Mouse (Mus musculus) adrenal gland, postnatal 14 days (tissue): ENCODE data around the gene Myof. TPM values are rescaled to one million over a fixed set of nuclear protein-coding genes. Genes with fewer than 3 reads are reported as not detected.

Experiments
- DNase-seq: peaks from one replicate; pipeline ENCODE4 v3.0.0; 2021; ENCODE audit warnings: mixed read lengths
- total RNA-seq: library from RNA; stranded (reverse); gene quantifications from 2 replicates; pipeline ENCODE4 v1.2.3, GENCODE M21; 2021

Myof gene
- total RNA-seq, 1 experiment from 2014 or later, result 17.2 TPM

DNA sequence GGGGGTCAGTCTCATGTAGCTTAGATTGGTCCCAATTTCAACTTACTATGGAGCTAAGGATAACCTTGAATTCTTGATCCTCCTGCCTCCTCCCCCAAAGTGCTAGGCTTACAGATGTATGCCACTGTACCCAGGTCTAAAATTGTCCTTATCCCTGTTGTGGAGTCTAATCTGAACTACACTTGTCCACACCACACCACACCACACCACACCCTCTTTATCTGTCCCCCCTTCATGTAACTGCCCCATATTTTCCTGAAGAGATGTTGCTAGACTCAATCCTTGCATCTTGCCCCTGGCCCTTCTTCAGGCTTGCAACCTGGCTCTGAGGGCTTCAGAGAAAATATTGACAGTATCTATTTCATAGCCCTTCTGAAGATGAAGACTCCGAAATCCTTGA lies 169.9 kb downstream of the Myof start:
- DNase-seq, result no peak

DNA sequence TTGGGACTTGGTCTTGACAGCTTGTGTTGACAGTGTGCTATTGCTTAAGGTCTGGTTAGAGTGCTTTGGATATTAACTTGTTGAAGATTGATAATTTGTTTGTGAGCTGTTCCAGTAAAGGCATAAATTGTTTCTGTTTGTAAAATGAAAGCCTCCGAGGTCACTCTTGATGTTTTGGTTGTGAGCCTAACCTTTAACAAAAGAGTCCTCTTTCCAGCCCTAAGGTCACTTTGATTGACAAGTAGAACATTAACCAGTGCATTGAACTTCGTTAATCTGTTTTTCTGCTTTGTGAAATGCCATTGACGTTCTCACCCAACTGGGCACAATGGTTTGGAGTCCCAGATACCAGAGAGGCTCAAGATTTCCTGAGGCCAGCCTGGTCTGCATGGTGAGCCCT lies 175.8 kb downstream of the Myof start:
- no peak for DNase-seq

DNA sequence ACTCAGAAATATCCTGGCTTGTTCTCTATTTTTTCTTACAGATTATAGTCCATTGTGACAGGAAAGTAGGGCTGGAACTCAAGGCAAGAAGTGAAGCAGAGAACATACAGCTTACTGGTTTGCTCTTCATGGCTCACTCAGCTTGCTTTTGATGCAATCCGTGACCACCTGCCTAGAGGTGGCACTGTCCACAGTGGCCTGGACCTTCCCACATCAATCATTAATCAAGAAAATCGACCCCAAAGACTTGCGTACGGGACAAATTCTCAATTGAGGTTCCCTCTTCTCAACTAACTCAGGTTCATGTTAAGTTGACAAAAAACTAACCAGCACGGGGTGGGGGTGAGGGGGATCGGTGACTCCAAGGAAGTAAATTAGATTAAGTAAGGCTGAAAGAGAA lies 176.4 kb downstream of the Myof start:
- DNase-seq, result no peak

DNA sequence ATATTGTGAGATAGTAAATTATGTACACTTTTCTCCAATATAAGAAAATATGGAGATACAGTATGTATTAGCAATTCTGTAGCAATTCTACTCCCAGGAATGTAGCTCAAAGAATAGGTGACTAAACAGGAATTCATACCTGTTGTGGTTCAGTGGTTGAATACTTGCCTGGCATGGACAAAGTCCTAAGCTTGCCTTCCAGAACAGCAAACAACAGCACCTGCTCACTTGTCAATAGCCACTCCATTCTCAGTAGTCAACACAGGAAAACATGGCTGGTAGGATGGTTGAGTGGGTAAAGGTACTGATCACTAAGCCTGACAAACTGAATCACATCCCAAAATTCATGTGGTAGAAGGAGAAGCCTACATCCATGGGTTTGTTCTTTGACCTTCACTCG lies 182.2 kb downstream of the Myof start:
- DNase-seq, result no peak

DNA sequence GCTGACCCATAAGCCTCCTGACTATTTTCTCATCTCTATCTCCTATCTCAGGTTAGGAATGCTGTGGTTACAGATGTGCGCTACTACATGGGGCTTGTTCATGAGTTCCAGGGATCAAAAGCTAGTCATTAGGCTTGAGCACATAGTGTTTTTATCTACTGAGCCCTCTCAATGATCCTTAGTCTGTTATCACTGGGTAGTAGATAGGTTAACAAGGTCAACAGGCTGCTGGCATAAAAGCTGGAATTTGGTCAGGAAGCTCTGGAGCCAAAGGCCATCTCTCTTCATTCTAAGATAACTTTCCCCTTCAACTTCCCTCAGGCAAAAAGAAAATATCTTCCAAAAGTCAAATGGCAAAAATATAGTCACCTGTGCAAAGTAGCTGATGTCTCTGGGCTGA lies 183.1 kb downstream of the Myof start:
- no peak for DNase-seq

DNA sequence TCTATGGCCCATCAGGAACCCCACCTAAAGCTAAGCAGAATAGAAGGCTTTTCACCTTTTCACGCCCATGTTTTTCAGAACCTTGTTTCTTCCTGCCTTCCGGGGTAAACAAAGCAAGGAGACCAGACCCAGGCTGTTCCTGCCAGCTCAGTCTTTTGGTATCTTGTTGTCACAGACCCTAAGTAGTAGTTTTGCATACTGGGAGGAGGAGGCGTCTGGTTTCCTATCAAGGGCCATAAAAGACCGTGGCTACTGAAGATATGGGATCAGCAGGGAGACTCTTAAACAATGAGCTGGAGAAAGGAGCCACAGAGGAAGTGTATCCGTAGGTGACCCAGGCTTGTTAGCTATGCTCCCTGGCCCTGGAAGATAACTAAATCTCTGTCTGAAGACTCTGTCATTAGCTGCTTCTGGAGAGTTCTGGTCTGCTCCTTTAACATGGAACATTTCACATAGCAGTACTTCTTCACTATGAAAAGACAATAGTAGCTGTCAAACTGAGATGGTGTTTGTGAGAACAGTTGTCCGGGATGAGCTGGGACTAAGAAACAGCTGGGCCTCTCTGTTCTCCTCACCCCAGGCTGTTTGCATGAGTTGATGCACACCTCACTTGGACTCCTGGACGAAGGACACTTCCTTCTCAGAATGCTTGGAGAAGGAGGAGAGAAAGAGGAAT lies 184.8 kb downstream of the Myof start:
- no peak for DNase-seq

DNA sequence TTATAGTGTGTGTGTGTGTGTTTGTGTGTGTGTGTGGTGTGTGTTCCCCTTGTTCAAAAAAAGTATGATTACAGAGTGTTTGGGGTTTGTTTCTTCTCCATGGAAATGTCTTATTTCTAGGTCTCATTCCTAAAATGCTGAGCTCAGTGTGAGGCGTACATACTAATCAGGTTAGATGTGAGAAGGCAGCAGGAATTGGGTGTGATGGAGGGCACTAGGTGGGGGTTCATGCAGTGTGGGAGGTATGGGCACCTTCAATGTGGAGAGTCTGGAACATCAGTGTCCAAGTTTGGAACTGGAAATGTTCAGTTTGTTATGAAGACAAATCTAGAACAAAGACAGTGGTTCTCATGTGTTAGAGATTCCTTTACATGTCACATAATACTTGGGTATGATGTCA lies 191.3 kb downstream of the Myof start:
- no peak for DNase-seq

DNA sequence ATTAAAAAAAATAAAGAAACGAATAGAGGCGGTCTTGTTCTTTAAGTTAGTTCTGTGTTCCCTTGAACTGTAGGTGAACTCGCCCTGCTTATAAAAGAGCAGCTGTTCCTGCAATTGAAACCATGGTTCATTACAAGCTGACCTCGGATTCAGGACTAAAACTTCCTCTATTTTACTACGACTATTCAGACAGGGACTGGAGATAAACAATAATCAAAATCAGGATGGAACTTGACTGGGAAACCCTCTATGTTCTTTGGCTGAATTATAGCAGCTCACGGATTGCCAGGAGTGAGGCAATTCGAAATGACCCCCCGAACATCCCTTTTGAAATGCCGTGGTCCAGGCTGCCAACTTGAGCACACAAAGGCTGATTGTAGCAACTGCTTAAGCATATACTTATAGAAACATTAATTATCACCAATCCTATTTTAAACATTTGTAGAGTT lies 191.8 kb downstream of the Myof start:
- DNase-seq, result no peak

Other genes starting within 250 kb of the Myof start
- gene Cep55, start 11.4 kb upstream of the Myof start, total RNA-seq, result 8.1 and 8.9 TPM in 2 replicates
- gene Ffar4, start 53.5 kb upstream of the Myof start, total RNA-seq, result 10.8 and 24.9 TPM in 2 replicates
- gene Rbp4, start 81.7 kb upstream of the Myof start, total RNA-seq, result 36.1 and 432 TPM in 2 replicates
- 1.2 TPM in 1 of 2 replicates, not detected in the other for gene Pde6c, start 89.2 kb upstream of the Myof start, total RNA-seq
- gene Fra10ac1, start 180.6 kb upstream of the Myof start, total RNA-seq, result 18.9 and 23.2 TPM in 2 replicates
- 2.6 and 3.5 TPM in 2 replicates for gene Lgi1, start 221.0 kb upstream of the Myof start, total RNA-seq